Mouse (Mus musculus): ENCODE measurements around the gene Fmnl2. TPM values are rescaled to one million over a fixed set of nuclear protein-coding genes. Genes with fewer than 3 reads are reported as not detected.
A peak's percentile ranks its signal among the peaks of the same experiment; 100 is the strongest.

Gene Fmnl2
- polyA plus RNA-seq, 1 experiment from 2014 or later = 11.8 TPM

DNA sequence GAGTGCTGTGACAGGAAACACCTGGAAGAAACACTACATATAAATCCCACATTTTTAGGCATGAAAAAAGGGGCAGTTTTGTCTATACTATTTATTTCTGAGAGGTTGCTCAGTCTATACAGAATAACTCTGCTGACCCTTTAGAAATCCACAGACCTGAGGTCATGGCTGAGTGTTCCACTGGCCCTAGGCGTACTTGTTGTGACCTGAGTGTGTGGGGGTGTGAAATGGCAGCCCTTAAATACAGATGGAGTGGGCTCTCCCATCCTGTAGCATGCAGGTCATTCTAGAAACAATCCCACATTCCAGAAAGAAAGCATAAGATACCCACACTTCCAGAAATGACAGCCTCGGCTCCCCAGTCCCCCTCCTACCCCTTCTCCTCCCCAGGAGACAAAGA, 180.6 kb downstream of the Fmnl2 start:
- Histone ChIP-seq H3K27ac (peak overlapping the region; percentile 80), H3K4me3 (no peak overlapping the region), H3K9me3 (no peaks in the 10 kb centered on the region), H3K36me3 (peaks cover 9% of the 10 kb centered on the region), H3K9ac (peak overlapping the region; percentile 26; the same call in 1 of the 2 replicates), H3K4me2 (replicated peaks) (peak overlapping the region; percentile 16), H3K27me3 (no peaks in the 10 kb centered on the region), H3K4me1 (peaks cover 54% of the 10 kb centered on the region)
- peak; percentile 57; the same call in 1 of the 2 replicates for ATAC-seq (ENCODE audit: low FRiP score, low read depth)
- 36% methylated on average over 2 of the region's 2 CpGs for WGBS

DNA sequence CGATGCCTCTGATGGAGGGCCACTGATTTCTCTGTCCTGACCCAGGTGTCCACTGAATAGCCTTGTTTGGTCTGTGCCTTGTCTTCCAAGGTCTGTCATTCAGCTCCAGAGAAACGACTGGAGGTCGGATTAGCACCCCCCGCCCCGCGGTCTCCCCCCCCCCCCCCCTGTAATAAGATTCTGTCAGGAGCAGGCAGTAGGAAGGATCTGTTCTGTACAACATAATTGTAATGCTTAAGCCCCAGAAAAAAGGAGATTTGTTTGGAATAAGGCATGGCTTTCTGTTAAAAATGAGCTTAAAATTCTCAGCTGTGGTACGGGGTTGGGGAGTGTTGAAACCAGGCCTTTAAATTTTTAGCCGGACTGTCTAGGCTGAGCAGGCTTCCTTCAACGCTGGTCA, 181.1 kb downstream of the Fmnl2 start:
- H3K27me3 ChIP-seq = no peaks in the 10 kb centered on the region
- H3K9me3 ChIP-seq = no peaks in the 10 kb centered on the region
- H3K36me3 ChIP-seq = peaks cover 9% of the 10 kb centered on the region
- peak overlapping the region; percentile 16 for H3K4me2 ChIP-seq (replicated peaks)
- peaks cover 52% of the 10 kb centered on the region for H3K4me1 ChIP-seq
- WGBS = 22% methylated on average over 9 of the region's 9 CpGs
- H3K9ac ChIP-seq = peak overlapping the region; percentile 26; the same call in 1 of the 2 replicates
- H3K4me3 ChIP-seq = no peak overlapping the region
- ATAC-seq (ENCODE audit: low FRiP score, low read depth) = peak; percentile 48
- H3K27ac ChIP-seq = peak overlapping the region; percentile 80

DNA sequence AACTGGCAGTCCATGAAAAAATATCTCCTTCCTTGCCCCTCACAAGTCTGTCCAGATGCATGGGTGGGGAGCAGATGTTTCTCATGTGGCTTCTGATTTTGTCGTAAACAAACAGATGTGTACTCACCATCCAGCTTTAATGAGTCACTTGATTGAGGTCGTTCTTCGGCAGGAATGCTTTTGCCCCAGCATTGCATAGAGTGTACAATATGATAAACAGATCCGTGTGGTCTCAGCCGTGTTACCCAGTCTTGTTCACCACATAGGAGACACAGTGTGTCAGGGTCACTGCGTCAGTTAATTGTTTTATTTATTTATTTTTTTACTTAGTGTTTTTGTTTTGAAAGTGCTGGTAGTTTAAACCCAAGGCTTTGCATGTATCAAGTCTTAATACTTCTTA, 189.4 kb downstream of the Fmnl2 start:
- H3K27me3 ChIP-seq = no peaks in the 10 kb centered on the region
- no peak overlapping the region for H3K27ac ChIP-seq
- H3K4me3 ChIP-seq = no peak overlapping the region
- ATAC-seq (ENCODE audit: low FRiP score, low read depth) = no peak
- no peak overlapping the region for H3K4me2 ChIP-seq (replicated peaks)
- 34% methylated on average over 6 of the region's 6 CpGs for WGBS
- no peaks in the 10 kb centered on the region for H3K9me3 ChIP-seq
- H3K36me3 ChIP-seq = peaks cover 22% of the 10 kb centered on the region
- peaks cover 26% of the 10 kb centered on the region for H3K4me1 ChIP-seq
- no peak overlapping the region for H3K9ac ChIP-seq

DNA sequence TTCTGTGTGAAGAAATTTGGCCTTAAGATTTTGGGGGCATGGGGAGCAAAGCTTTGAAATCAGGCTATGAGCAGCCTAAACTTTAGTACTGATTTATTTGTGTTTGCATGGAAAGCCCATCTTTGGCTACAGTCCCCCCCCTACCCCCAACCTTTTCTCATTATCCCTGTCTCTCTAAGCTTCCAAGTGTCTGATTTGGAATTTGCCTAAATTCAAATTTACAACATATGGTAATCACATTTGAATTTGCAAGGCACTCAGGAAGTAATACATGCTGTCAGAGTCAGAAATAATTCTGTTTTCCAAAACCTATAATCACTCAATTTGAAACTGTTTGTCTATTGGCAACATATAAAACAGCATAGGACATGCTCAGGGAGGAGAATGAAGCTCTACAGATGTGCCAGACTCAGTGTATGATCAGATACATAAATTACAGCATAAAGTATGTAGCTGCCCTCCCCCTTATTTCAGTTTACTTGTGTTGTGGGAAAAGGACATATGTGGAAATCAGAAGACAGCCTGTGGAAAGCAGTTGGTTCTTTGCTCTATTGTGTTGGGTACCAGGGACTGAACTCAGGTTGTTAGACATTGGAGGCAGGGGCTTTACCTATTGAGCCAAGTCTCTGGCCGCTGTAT, 190.2 kb downstream of the Fmnl2 start:
- 90% methylated on average over 1 of the region's 1 CpGs for WGBS
- peaks cover 26% of the 10 kb centered on the region for H3K4me1 ChIP-seq
- H3K4me2 ChIP-seq (replicated peaks) = no peak overlapping the region
- peaks cover 15% of the 10 kb centered on the region for H3K36me3 ChIP-seq
- H3K27ac ChIP-seq = no peak overlapping the region
- no peaks in the 10 kb centered on the region for H3K27me3 ChIP-seq
- no peak overlapping the region for H3K4me3 ChIP-seq
- ATAC-seq (ENCODE audit: low FRiP score, low read depth) = no peak
- no peak overlapping the region for H3K9ac ChIP-seq
- H3K9me3 ChIP-seq = no peaks in the 10 kb centered on the region

DNA sequence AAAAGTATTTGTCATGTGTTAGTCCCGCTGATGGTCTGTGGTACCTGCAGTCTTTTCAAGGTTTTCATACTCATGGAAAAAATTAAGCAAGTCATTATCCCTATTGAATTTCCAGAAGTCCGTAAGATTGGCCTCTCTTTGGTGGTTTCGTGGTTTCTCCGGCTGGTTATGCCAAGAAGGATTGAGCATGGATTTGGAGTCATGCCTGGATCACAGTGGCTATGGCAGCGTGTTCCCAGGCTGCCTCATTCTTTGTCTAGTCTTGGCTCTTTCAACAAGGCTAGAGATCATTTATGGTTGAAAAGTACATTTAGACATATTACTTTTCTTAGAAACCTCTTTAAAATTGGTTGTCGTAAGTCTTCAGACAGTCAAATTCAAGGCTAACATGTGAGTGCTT, 192.7 kb downstream of the Fmnl2 start:
- 76% methylated on average over 6 of the region's 6 CpGs for WGBS
- H3K36me3 ChIP-seq = peaks cover 15% of the 10 kb centered on the region

DNA sequence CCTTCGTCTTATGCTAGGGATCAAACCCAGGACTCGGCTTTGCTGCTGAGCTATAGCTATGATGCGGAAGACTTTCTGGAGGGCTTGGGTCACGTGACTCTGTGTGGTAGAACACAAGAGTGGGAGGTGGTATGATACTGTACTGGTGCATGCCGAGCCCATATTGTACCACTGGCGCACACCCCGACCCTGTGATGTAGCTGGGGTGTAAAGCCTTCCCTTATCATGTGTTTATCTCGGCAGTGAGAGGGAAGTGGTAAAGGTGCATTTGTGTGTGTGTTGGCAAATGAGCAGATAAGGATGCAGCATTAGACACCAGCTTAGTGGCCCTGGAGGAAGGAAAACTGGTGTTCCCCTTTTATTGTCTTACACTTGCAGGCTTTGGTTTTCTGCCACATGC, 193.8 kb downstream of the Fmnl2 start:
- H3K9ac ChIP-seq = no peak overlapping the region
- H3K9me3 ChIP-seq = no peaks in the 10 kb centered on the region
- no peak overlapping the region for H3K27ac ChIP-seq
- peaks cover 41% of the 10 kb centered on the region for H3K4me1 ChIP-seq
- no peak overlapping the region for H3K4me3 ChIP-seq
- H3K27me3 ChIP-seq = no peaks in the 10 kb centered on the region
- 78% methylated on average over 8 of the region's 8 CpGs for WGBS
- ATAC-seq (ENCODE audit: low FRiP score, low read depth) = no peak
- peaks cover 17% of the 10 kb centered on the region for H3K36me3 ChIP-seq
- no peak overlapping the region for H3K4me2 ChIP-seq (replicated peaks)

More for the DNA sequence above, 192.7 kb downstream of the Fmnl2 start:
- H3K9ac ChIP-seq = no peak overlapping the region
- H3K27ac ChIP-seq = no peak overlapping the region
- no peaks in the 10 kb centered on the region for H3K9me3 ChIP-seq
- H3K4me2 ChIP-seq (replicated peaks) = no peak overlapping the region
- H3K4me1 ChIP-seq = peaks cover 41% of the 10 kb centered on the region
- no peak overlapping the region for H3K4me3 ChIP-seq
- H3K27me3 ChIP-seq = no peaks in the 10 kb centered on the region
- no peak for ATAC-seq (ENCODE audit: low FRiP score, low read depth)

DNA sequence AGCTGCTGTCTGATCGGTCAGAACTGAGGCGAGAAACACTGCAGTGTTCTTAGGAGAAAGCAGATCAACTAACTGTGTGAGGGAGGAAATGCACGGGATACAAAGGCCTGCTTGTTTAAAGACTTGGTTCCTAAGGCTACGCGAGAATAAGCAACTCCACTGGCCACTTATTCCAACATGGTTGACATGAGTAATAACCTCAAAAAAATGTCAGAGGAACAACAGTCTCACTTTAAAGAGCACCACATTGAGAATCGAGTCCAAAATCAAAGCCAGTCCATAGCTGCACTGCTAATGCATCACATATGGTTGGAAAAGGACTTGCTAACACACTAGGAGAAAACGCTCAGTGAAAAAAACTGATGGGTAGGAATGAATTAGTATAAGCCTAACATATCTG, 196.1 kb downstream of the Fmnl2 start:
- Histone ChIP-seq H3K9me3 (no peaks in the 10 kb centered on the region), H3K36me3 (peaks cover 25% of the 10 kb centered on the region), H3K4me1 (peaks cover 33% of the 10 kb centered on the region), H3K4me3 (no peak overlapping the region), H3K4me2 (replicated peaks) (peak overlapping the region; percentile 10; the same call in 1 of the 2 replicates), H3K27me3 (no peaks in the 10 kb centered on the region), H3K9ac (no peak overlapping the region), H3K27ac (peak overlapping the region; percentile 69)
- peak; percentile 82 for ATAC-seq (ENCODE audit: low FRiP score, low read depth)
- 23% methylated on average over 7 of the region's 7 CpGs for WGBS

DNA sequence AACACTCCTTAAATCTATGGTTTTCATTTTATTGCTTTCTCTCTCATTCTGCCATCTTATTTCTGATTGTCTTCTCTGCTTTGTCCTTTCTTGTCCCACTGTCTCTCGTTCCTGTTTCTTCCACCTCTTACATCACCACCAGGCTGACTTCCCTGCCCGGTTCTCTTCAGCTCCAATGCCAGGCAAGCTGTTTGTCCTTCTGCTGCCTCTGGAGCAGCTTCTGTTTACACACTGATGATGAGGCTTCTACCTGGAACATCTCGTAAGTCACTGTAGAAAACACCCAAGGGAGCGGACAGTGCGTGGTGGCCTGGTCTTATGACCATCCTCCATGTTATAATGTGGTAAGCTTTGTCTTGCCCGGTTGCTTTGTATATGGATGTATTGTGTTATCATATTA, 198.9 kb downstream of the Fmnl2 start:
- H3K9me3 ChIP-seq = no peaks in the 10 kb centered on the region
- no peak overlapping the region for H3K9ac ChIP-seq
- WGBS = 93% methylated on average over 6 of the region's 6 CpGs
- no peak for ATAC-seq (ENCODE audit: low FRiP score, low read depth)
- peaks cover 18% of the 10 kb centered on the region for H3K36me3 ChIP-seq
- no peak overlapping the region for H3K4me3 ChIP-seq
- H3K4me1 ChIP-seq = peaks cover 31% of the 10 kb centered on the region
- no peak overlapping the region for H3K27ac ChIP-seq
- H3K27me3 ChIP-seq = no peaks in the 10 kb centered on the region
- H3K4me2 ChIP-seq (replicated peaks) = no peak overlapping the region

DNA sequence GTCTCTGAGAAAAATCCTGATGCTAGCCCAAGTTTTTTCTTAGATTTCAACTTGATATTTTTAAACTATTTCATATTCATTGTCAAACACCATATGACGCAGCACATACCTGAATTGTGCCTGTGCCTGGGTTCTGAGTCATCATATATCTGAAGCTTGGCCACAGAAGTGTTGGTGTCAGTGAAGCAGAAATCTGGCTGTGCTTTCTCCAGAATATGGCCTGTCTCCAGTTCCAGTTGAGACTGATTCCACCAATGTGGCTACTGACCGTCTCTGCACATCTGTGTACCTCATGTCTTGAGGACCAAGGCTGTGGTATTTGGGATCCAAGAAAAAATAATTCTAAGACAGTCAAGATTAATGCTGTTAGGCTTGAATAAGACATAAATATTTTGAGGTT, 199.6 kb downstream of the Fmnl2 start:
- Histone ChIP-seq H3K4me1 (peaks cover 39% of the 10 kb centered on the region), H3K4me3 (no peak overlapping the region), H3K9me3 (no peaks in the 10 kb centered on the region), H3K27ac (no peak overlapping the region; the same call in 1 of the 2 replicates), H3K36me3 (peaks cover 16% of the 10 kb centered on the region; the same call in 1 of the 2 replicates), H3K4me2 (replicated peaks) (no peak overlapping the region), H3K9ac (no peak overlapping the region), H3K27me3 (no peaks in the 10 kb centered on the region)
- no peak for ATAC-seq (ENCODE audit: low FRiP score, low read depth)
- WGBS = 75% methylated on average over 2 of the region's 2 CpGs

DNA sequence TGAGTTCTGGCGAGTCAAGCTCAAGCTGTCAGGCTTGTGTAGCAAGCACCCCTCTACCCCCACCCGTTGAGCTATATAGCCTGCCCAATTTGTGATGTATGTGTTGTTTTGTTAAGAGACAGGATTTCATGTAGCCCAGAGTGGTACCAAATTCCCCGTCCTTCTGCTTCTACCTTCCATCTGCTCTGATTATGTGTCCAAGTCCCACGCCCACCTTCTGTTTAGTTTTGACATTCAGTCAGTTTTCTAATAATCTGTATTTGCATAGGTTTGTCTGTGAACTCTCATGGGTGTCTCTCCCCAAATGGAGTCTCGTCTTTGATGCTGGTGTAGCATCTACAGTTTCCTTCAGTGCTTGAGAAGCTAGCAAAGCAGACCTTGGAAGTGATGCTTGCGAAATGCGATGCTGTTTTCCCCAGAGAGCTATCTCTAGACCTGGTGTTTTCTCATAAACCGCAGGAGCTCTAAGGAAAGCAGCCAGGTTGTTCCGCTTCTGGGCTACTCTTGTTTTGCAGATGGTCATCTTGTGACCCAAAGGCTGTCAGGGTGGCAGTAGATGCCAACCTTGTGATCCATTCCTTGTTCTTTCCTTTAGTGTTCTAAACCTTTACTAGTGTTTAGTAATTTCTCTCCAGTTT, 203.8 kb downstream of the Fmnl2 start:
- no peak overlapping the region for H3K27ac ChIP-seq
- ATAC-seq (ENCODE audit: low FRiP score, low read depth) = no peak

DNA sequence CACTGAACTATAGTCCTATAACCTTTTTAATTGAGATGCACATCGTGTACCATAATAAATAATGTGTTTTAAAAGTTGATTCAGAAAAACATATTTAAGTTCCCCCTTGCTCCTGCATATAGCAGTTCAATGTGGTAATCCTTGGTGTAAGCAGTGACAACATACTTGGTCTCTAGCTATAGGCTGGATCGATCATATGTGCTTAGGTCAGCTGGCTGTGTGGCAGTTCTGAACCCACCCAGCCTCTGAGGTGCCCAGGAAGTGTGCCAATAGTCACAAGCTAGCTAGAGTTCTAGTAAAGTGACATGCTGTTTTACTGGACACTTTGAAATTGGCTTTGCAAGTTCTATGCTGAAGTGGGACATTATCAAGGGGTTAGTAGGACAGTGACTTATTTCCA, 209.3 kb downstream of the Fmnl2 start:
- H3K27me3 ChIP-seq = no peaks in the 10 kb centered on the region
- 95% methylated on average over 2 of the region's 2 CpGs for WGBS

More for the DNA sequence above, 203.8 kb downstream of the Fmnl2 start:
- Histone ChIP-seq H3K4me1 (peaks cover 24% of the 10 kb centered on the region), H3K9me3 (no peaks in the 10 kb centered on the region), H3K4me3 (no peak overlapping the region), H3K9ac (no peak overlapping the region), H3K36me3 (peaks cover 9% of the 10 kb centered on the region; the same call in 1 of the 2 replicates), H3K27me3 (no peaks in the 10 kb centered on the region), H3K4me2 (replicated peaks) (no peak overlapping the region)
- WGBS = 79% methylated on average over 9 of the region's 9 CpGs

DNA sequence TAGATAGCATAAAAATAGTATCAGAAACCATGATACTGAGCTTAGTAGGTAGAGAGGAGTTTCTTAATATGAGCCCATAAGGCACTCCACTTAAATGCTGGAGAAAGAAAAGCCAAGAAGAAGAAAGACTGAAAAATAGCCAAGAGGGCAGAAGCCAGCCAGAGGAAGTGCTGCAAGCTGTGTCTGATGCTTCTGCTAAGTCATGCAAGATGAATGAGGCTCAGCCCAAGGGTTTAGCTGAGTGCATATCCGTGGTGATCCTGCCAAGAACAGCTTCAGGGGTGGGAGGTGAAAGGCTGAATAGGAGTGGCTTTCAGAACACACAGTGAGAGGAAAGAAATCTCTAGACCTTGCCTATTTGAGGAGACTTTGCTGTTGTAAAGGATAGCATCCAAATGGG, 212.9 kb downstream of the Fmnl2 start:
- Histone ChIP-seq H3K36me3 (peaks cover 9% of the 10 kb centered on the region), H3K9ac (no peak overlapping the region), H3K4me1 (no peaks in the 10 kb centered on the region), H3K4me2 (replicated peaks) (no peak overlapping the region), H3K4me3 (no peak overlapping the region), H3K9me3 (no peaks in the 10 kb centered on the region), H3K27me3 (no peaks in the 10 kb centered on the region), H3K27ac (no peak overlapping the region)
- no peak for ATAC-seq (ENCODE audit: low FRiP score, low read depth)
- WGBS = 20% methylated on average over 1 of the region's 1 CpGs

More for the DNA sequence above, 209.3 kb downstream of the Fmnl2 start:
- no peak overlapping the region for H3K9ac ChIP-seq
- H3K9me3 ChIP-seq = no peaks in the 10 kb centered on the region
- H3K27ac ChIP-seq = no peak overlapping the region
- H3K4me2 ChIP-seq (replicated peaks) = no peak overlapping the region
- peaks cover 8% of the 10 kb centered on the region for H3K36me3 ChIP-seq
- H3K4me1 ChIP-seq = peaks cover 4% of the 10 kb centered on the region; the same call in 1 of the 2 replicates
- no peak for ATAC-seq (ENCODE audit: low FRiP score, low read depth)
- H3K4me3 ChIP-seq = no peak overlapping the region

All from limb, embryonic 13.5 days (tissue).